Mouse (Mus musculus) intestine, embryonic 16.5 days (tissue): ENCODE measurements around the gene Omt2a. TPM values are rescaled to one million over a fixed set of nuclear protein-coding genes. Genes with fewer than 3 reads are reported as not detected.
"Not testable (repeated sequence)": the region's sequence is repeated elsewhere in the genome, so short reads cannot be mapped to it uniquely, and the experiment has no call there.

Experiments
- ATAC-seq: fragments of 200-750 bp; cut with Nextera tagmentation; 2 replicates; pipeline ENCODE4 v1.8.0; 2017; ENCODE audit warnings: moderate TSS enrichment, moderate library complexity
- H3K27ac ChIP-seq: fragments of 300-500 bp; sonication (generic); 2 replicates; pipeline ENCODE4 v1.5.1; 2014; ENCODE audit warnings: mild to moderate bottlenecking, low read length
- H3K27me3 ChIP-seq: fragments of 300-500 bp; sonication (generic); replicated peaks from 2 replicates; pipeline ENCODE4 v1.6.1; 2014; ENCODE audit warnings: low read length, control low read depth, mixed read lengths; ENCODE audit not compliant: control insufficient read depth, insufficient read depth
- H3K36me3 ChIP-seq: fragments of 300-500 bp; sonication (generic); 2 replicates; pipeline ENCODE4 v1.6.1; 2014; ENCODE audit warnings: low read length, control low read depth; ENCODE audit not compliant: control insufficient read depth, insufficient read depth
- H3K4me1 ChIP-seq: fragments of 300-500 bp; sonication (generic); 2 replicates; pipeline ENCODE4 v1.6.1; 2014; ENCODE audit warnings: low read length, control low read depth, mixed read lengths; ENCODE audit not compliant: control insufficient read depth, insufficient read depth
- H3K4me2 ChIP-seq: fragments of 300-500 bp; sonication (generic); 2 replicates; pipeline ENCODE4 v1.6.1; 2014; ENCODE audit warnings: low read depth, low read length, control low read depth
- H3K4me3 ChIP-seq: fragments of 300-500 bp; sonication (generic); 2 replicates; pipeline ENCODE4 v1.5.1; 2014; ENCODE audit warnings: mild to moderate bottlenecking, low read length
- H3K9ac ChIP-seq: fragments of 300-500 bp; sonication (generic); 2 replicates; pipeline ENCODE4 v1.6.1; 2014; ENCODE audit warnings: low read depth, low read length
- H3K9me3 ChIP-seq: fragments of 300-500 bp; sonication (generic); 2 replicates; pipeline ENCODE4 v1.6.1; 2016; ENCODE audit warnings: low read length, control low read depth; ENCODE audit not compliant: control insufficient read depth
- WGBS: fragments of 180-500 bp; shearing (Covaris S2); extraction: QIAGEN DNeasy Blood & Tissue Kit; methylation state at CpG from one replicate; pipeline ENCODE4 v1.1.7; 2014; 5-methylcytosine and 5-hydroxymethylcytosine counted together
- polyA plus RNA-seq: library from polyadenylated mRNA; unstranded; fragments of >200 nt; fragmentation: Nextera tagmentation; extraction: Ambion mirVana; gene quantifications from 2 replicates; pipeline ENCODE4 v1.2.1, GENCODE M21; 2015

The Omt2a gene
- polyA plus RNA-seq, 1 experiment from 2014 or later = not detected

DNA sequence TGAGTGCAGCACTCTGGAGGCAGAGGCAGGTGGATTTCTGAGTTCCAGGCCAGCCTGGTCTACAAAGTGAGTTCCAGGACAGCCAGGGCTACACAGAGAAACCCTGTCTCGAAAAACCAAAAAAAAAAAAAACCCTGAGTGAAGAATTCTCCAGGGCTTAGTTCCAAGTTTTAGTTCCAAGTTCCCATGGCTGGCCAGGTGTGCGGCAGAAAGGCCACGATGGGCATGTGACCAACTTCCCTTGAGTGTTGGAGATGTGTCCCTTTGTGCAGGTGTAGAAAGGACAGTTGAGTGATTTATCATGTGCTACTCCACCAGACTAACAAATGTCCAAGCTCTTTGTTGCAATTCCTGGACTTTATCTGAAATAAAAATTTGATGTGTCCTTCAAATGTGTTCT lies 34.5 kb upstream of the Omt2a start:
- ATAC-seq, H3K4me2 ChIP-seq, H3K9me3 ChIP-seq, H3K27me3 ChIP-seq, H3K36me3 ChIP-seq, H3K4me3 ChIP-seq, H3K4me1 ChIP-seq, H3K9ac ChIP-seq: not testable (repeated sequence)
- H3K27ac ChIP-seq = peak overlapping the region; percentile 74; the same call in 1 of the 2 replicates
- 86% methylated on average over 3 of the region's 3 CpGs for WGBS

DNA sequence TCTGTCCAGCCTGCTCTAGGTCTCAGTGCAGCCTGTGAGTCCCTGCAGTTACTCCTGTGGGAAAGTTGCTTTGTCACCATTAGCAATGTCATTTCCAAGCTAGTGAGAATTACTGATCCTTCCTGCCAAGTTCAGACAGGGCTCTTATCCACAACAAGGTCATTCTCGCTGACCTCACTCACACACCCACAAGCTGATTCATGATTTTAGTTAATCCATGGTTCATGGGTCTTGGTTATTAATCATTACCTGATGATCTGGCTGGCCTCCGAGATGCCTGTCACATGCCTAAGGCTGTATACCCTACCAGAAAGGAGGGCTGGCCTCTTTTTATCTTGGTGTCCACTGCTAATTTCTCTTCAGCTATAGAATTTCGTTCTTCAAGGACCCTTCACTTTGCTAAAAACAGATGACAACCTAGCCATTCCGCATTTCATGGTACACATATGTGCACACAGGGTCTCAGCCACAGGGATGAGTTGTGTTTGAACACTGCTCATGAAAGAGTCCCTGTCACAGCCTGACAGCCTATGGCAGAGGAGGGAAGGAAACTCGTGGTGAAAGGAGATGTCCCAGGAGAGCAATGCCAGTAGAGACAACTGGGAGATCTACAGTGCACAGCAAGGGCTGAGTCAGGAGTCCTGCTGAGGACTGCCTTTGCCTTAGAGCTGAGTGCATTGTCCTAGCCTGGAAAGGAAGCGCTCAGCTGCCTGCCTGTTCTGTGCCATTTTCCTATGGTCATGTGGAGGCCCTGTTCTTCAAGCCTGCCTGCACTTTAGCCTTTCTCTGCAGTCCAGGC lies 33.8 kb upstream of the Omt2a start:
- H3K27ac ChIP-seq = peak overlapping the region; percentile 74
- peak; percentile 86 for ATAC-seq

DNA sequence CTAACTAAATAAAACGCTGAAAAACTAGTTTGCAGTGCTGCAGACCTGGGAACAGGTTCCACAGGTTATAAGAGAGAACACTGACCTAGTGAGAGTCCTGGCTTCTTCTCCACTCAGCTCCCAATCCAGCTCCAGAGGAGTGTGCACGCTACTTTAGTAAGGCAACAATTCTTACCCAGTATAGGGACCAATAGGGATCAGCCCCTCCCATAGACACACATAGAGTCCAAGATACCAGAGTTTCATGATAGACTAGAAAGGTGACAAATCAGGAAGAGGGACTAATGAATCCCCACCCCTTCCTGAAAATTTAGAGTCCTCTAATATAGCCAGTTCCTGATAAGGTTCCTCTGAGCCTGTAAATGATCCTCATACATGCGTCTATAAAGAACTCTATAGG lies 32.4 kb upstream of the Omt2a start:
- ATAC-seq = peak; percentile 82
- 46% methylated on average over 3 of the region's 3 CpGs for WGBS
- no peak overlapping the region for H3K4me2 ChIP-seq

More for the DNA sequence above, 33.8 kb upstream of the Omt2a start:
- H3K9ac ChIP-seq, H3K9me3 ChIP-seq, H3K27me3 ChIP-seq, H3K4me2 ChIP-seq, H3K4me1 ChIP-seq, H3K36me3 ChIP-seq, H3K4me3 ChIP-seq: not testable (repeated sequence)
- 51% methylated on average over 6 of the region's 6 CpGs for WGBS

DNA sequence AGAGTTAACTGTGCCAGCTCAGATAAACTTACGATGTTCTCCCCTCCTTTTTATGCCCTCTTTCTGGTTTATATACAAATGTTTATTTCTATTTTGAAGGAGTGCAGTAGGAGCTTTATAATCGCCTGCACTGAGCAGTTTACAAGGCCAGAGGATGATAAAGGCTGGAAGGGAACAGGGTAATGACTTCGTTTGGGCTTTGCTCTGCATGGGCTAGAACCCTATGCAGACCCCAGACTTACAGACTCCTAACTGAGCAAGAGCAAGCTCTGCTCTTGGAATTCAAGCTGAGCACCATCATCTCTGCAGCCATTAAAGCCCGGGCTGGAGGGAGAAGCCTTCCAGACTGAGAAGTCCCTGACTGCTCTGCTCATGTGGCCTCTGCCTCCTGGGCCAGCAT lies 30.6 kb upstream of the Omt2a start:
- H3K27ac ChIP-seq, ATAC-seq, H3K36me3 ChIP-seq, H3K9me3 ChIP-seq, H3K9ac ChIP-seq, H3K27me3 ChIP-seq, H3K4me3 ChIP-seq, H3K4me2 ChIP-seq, H3K4me1 ChIP-seq: not testable (repeated sequence)
- WGBS = 45% methylated on average over 3 of the region's 4 CpGs

More for the DNA sequence above, 32.4 kb upstream of the Omt2a start:
- Histone ChIP-seq H3K4me1 (0 out of 2 replicates have a peak, but pooled peaks cover 4% of the 10 kb centered on the region), H3K9me3 (no peaks in the 10 kb centered on the region), H3K27me3 (no peaks in the 10 kb centered on the region), H3K36me3 (no peaks in the 10 kb centered on the region), H3K9ac (no peak overlapping the region), H3K4me3 (no peak overlapping the region), H3K27ac (no peak overlapping the region)

DNA sequence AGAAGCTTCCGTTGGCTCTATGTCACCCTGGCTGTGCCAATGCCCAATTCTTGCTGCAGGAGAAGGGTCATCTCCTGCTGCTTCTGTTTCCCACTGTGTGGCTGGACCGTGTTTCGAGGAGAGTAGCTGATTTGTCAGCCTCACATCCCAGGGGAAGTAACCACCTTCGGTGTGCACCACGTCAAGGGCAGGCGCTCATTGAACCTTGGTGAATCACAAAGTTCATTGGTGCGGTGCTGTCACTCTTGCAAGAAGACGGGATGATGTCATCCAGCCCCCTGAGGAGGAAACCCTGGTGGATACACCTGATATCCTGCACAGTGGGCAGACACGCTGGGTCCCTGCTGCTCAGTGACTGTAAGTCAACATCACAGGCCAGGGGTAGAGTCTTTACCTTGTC lies 28.5 kb upstream of the Omt2a start:
- H3K4me3 ChIP-seq, H3K36me3 ChIP-seq, H3K27me3 ChIP-seq, H3K27ac ChIP-seq, H3K9me3 ChIP-seq, H3K4me1 ChIP-seq, H3K4me2 ChIP-seq, ATAC-seq, H3K9ac ChIP-seq: not testable (repeated sequence)
- 85% methylated on average over 9 of the region's 9 CpGs for WGBS

DNA sequence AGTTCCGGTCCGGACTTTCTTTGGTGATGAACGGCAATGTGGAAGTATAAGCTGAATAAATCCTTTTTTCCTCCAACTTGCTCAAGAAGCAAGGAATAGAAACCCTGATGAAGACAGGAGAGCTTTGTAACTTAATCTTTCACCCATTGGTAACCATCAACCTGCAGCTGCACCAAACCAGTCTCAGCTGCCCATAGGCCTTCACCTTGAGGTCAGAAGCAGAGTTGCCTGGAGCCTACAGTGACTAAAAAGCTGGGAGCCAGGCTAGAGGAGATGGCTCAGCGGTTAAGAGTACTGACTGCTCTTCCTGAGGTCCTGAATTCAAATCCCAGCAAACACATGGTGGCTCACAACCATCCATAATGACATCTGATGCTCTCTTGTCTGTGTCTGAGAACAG lies 27.9 kb upstream of the Omt2a start:
- not testable (repeated sequence) for ATAC-seq, H3K4me2 ChIP-seq, H3K27me3 ChIP-seq, H3K9ac ChIP-seq, H3K4me1 ChIP-seq, H3K9me3 ChIP-seq, H3K4me3 ChIP-seq, H3K27ac ChIP-seq, H3K36me3 ChIP-seq
- WGBS = 93% methylated on average over 4 of the region's 4 CpGs

DNA sequence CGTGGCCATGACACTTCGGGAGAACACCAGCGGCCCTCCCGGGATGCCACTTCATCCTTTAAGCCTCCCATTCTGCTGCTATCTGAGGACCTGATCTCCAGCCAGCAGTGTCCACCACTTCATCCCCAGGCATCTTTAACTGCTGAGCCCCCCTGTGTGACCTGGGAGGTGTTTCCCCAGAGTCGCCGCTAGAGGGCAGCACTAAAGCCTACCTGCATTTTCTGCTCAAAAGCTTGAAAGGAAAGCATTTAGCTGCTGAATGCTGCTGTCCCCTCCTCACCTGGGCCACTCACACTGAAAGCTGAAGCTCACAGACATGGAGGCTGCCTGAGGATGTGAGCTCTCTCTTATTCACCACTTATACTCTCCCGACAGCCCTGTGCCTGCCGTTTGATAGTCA lies 25.7 kb upstream of the Omt2a start:
- ATAC-seq = not testable (repeated sequence)

DNA sequence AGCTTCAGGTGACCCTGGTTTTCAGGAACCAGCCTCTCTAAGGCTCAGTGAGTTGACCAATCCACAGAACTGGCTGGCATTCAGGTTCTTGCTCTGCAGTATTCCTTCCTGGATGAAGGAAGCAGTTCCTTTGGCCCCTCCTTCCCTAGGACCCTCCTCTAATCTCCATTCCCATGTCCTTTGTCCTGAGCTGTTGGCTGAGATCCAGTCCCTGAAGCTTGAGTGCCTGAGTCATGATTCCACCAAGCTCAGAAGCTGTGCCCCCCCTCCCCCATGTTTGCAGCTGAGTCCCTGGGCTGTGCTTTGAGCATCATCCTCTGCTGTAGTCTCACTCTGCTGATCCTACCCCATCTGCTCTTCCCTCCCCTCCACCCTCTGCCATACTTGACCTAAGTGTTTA lies 22.5 kb upstream of the Omt2a start:
- H3K27ac ChIP-seq, H3K4me2 ChIP-seq, H3K9me3 ChIP-seq, H3K9ac ChIP-seq, H3K4me3 ChIP-seq, H3K36me3 ChIP-seq, H3K27me3 ChIP-seq, H3K4me1 ChIP-seq: not testable (repeated sequence)
- peak; percentile 68 for ATAC-seq

More for the DNA sequence above, 25.7 kb upstream of the Omt2a start:
- H3K9ac ChIP-seq, H3K9me3 ChIP-seq, H3K4me3 ChIP-seq, H3K36me3 ChIP-seq, H3K27ac ChIP-seq, H3K27me3 ChIP-seq, H3K4me2 ChIP-seq, H3K4me1 ChIP-seq: not testable (repeated sequence)
- 21% methylated on average over 8 of the region's 8 CpGs for WGBS

DNA sequence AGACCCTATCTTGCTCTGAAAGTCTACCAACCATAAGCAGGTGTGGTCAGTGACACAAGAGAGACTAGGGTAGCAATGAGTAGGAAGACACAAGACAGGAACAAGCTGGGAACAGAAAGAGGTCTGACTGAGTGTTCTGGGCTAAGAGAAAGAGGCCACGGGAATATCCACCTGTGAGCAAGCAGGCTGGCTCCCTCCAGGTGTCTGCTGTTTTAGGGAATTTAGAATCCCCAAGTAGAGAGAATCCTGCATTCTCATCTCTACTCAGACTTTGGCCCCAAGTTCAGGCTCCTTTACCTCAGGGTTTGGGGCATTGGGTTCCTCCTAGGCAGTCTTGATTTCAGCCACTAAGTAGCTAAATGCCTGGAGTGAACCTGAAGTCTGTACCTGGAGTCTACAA lies 12.7 kb upstream of the Omt2a start, which contains the start of gene Omt2b:
Gene Omt2b, plus strand, starts transcription at position 301 of the 400 bp plus-strand sequence.
- 90% methylated on average over 1 of the region's 1 CpGs for WGBS
- not testable (repeated sequence) for ATAC-seq, H3K4me2 ChIP-seq, H3K4me3 ChIP-seq, H3K36me3 ChIP-seq, H3K9ac ChIP-seq, H3K9me3 ChIP-seq, H3K4me1 ChIP-seq, H3K27ac ChIP-seq, H3K27me3 ChIP-seq

DNA sequence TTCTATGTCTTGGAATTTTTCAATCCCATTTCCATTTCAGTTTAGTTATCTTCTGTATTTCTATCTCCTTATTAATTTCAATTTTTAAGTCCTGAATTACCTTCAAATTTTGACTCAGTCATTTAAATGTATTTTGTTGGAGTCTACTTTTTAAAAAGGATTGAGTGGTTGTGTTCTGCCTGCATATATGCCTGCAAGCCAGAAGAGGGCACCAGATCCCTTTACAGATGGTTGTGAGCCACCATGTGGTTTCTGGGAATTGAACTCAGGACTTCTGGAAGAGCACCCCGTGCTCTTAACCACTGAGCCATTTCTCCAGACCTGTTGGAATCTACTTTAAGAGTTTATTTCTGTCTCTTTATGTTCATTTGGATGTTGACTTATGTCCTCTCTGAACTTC lies 4.9 kb upstream of the Omt2a start:
- no peak overlapping the region for H3K4me2 ChIP-seq
- H3K9me3 ChIP-seq = no peaks in the 10 kb centered on the region
- H3K27ac ChIP-seq = no peak overlapping the region
- H3K36me3 ChIP-seq = no peaks in the 10 kb centered on the region
- no peak overlapping the region for H3K9ac ChIP-seq
- no peak for ATAC-seq
- no peaks in the 10 kb centered on the region for H3K27me3 ChIP-seq
- no peaks in the 10 kb centered on the region for H3K4me1 ChIP-seq
- no peak overlapping the region for H3K4me3 ChIP-seq
- WGBS = 28% methylated on average over 1 of the region's 1 CpGs
